Mouse (Mus musculus) embryonic facial prominence, embryonic 14.5 days (tissue): ENCODE results near the gene Calm3. TPM values are rescaled to one million over a fixed set of nuclear protein-coding genes. Genes with fewer than 3 reads are reported as not detected.

Experiments
- ATAC-seq: fragments of 200-750 bp; cut with Nextera tagmentation; 2 replicates; pipeline ENCODE4 v1.8.0; 2017; ENCODE audit warnings: low read depth, moderate number of reproducible peaks, moderate TSS enrichment
- DNase-seq: peaks from one replicate; pipeline ENCODE4 v3.0.0-alpha.2; 2015; ENCODE audit warnings: low spot score
- H3K27ac ChIP-seq: fragments of 300-500 bp; sonication (generic); replicated peaks from 2 replicates; pipeline ENCODE4 v1.5.1; 2014; ENCODE audit warnings: low read depth, mild to moderate bottlenecking, low read length, moderate library complexity
- H3K27me3 ChIP-seq: fragments of 300-500 bp; sonication (generic); replicated peaks from 2 replicates; pipeline ENCODE4 v1.6.1; 2014; ENCODE audit warnings: low read length; ENCODE audit not compliant: control insufficient read depth, insufficient read depth
- H3K36me3 ChIP-seq: fragments of 300-500 bp; sonication (generic); 2 replicates; pipeline ENCODE4 v1.6.1; 2014; ENCODE audit warnings: low read length, mixed read lengths; ENCODE audit not compliant: control insufficient read depth, insufficient read depth
- H3K4me1 ChIP-seq: fragments of 300-500 bp; sonication (generic); 2 replicates; pipeline ENCODE4 v1.6.1; 2014; ENCODE audit warnings: antibody characterized with exemption, low read length; ENCODE audit not compliant: control insufficient read depth, insufficient read depth
- H3K4me2 ChIP-seq: fragments of 300-500 bp; sonication (generic); 2 replicates; pipeline ENCODE4 v1.6.1; 2014; ENCODE audit warnings: low read depth, mild to moderate bottlenecking, low read length, moderate library complexity, mixed read lengths
- H3K4me3 ChIP-seq: fragments of 300-500 bp; sonication (generic); 2 replicates; pipeline ENCODE4 v1.5.1; 2014; ENCODE audit warnings: low read depth, mild to moderate bottlenecking, low read length
- H3K9ac ChIP-seq: fragments of 300-500 bp; sonication (generic); 2 replicates; pipeline ENCODE4 v1.6.1; 2014; ENCODE audit warnings: low read depth, mild to moderate bottlenecking, low read length, moderate library complexity, mixed read lengths
- H3K9me3 ChIP-seq: fragments of 300-500 bp; sonication (generic); 2 replicates; pipeline ENCODE4 v1.6.1; 2016; ENCODE audit warnings: low read length; ENCODE audit not compliant: control insufficient read depth
- WGBS: fragments of 180-500 bp; shearing (Covaris S2); extraction: QIAGEN DNeasy Blood & Tissue Kit; methylation state at CpG from one replicate; pipeline ENCODE4 v1.1.7; 2014; 5-methylcytosine and 5-hydroxymethylcytosine counted together
- polyA plus RNA-seq: library from polyadenylated mRNA; unstranded; fragments of >200 nt; fragmentation: Nextera tagmentation; extraction: Ambion mirVana; gene quantifications from 2 replicates; pipeline ENCODE4 v1.2.1, GENCODE M21; 2014

Calm3 gene
- polyA plus RNA-seq, 1 experiment from 2014 or later, result 164 TPM

- peak; percentile 83 for DNase-seq
- Histone ChIP-seq H3K9ac (no peak overlapping the region), H3K27me3 (peaks cover 36% of the 10 kb centered on the region), H3K27ac (no peak overlapping the region), H3K4me3 (no peak overlapping the region), H3K4me1 (peaks cover 21% of the 10 kb centered on the region), H3K36me3 (no peaks in the 10 kb centered on the region), H3K4me2 (no peak overlapping the region), H3K9me3 (0 out of 2 replicates have a peak, but pooled peaks cover 7% of the 10 kb centered on the region)
- ATAC-seq, result peak; percentile 76
- WGBS, result 31% methylated on average over 18 of the region's 18 CpGs
Measured at GRCm38 (mm10) chr7:16950861-16951635, 27.1 kb upstream of the Calm3 start.

- 12% methylated on average over 29 of the region's 29 CpGs for WGBS
- no peaks in the 10 kb centered on the region for H3K36me3 ChIP-seq
- H3K9ac ChIP-seq, result peak overlapping the region; percentile 39; the same call in 1 of the 2 replicates
- H3K27ac ChIP-seq, result no peak overlapping the region
- H3K4me1 ChIP-seq, result peaks cover 26% of the 10 kb centered on the region
- DNase-seq (peak; percentile 78), ATAC-seq (peak; percentile 56)
- H3K9me3 ChIP-seq, result 0 out of 2 replicates have a peak, but pooled peaks cover 6% of the 10 kb centered on the region
- peaks cover 45% of the 10 kb centered on the region for H3K27me3 ChIP-seq
- peak overlapping the region; percentile 53 for H3K4me2 ChIP-seq
- H3K4me3 ChIP-seq, result peak overlapping the region; percentile 20
Measured at GRCm38 (mm10) chr7:16949908-16950841, 26.3 kb upstream of the Calm3 start.

GRCm38 (mm10) chr7:16948923-16949458 is 25.1 kb upstream of the Calm3 start:
- H3K27me3 ChIP-seq, result peaks cover 50% of the 10 kb centered on the region
- no peaks in the 10 kb centered on the region for H3K36me3 ChIP-seq
- H3K4me1 ChIP-seq, result peaks cover 29% of the 10 kb centered on the region
- no peak overlapping the region for H3K9ac ChIP-seq
- ATAC-seq, result no peak
- 58% methylated on average over 8 of the region's 8 CpGs for WGBS
- DNase-seq, result no peak
- peak overlapping the region; percentile 83; the same call in 1 of the 2 replicates for H3K4me2 ChIP-seq
- peak overlapping the region; percentile 41 for H3K27ac ChIP-seq
- H3K4me3 ChIP-seq, result no peak overlapping the region
- H3K9me3 ChIP-seq, result no peaks in the 10 kb centered on the region

- WGBS, result 3% methylated on average over 4 of the region's 4 CpGs
- peak overlapping the region; percentile 41 for H3K27ac ChIP-seq
- ATAC-seq (peak; percentile 70), DNase-seq (peak; percentile 89)
- H3K36me3 ChIP-seq, result no peaks in the 10 kb centered on the region
- peak overlapping the region; percentile 83 for H3K4me2 ChIP-seq
- no peaks in the 10 kb centered on the region for H3K9me3 ChIP-seq
- H3K27me3 ChIP-seq, result peaks cover 50% of the 10 kb centered on the region
- H3K4me1 ChIP-seq, result peaks cover 32% of the 10 kb centered on the region
- H3K9ac ChIP-seq, result no peak overlapping the region
- peak overlapping the region; percentile 55; the same call in 1 of the 2 replicates for H3K4me3 ChIP-seq
Measured at GRCm38 (mm10) chr7:16947959-16948361, 24.0 kb upstream of the Calm3 start.

GRCm38 (mm10) chr7:16947349-16947895 is 23.5 kb upstream of the Calm3 start:
- H3K27me3 ChIP-seq, result peaks cover 50% of the 10 kb centered on the region
- 9% methylated on average over 22 of the region's 22 CpGs for WGBS
- H3K4me2 ChIP-seq, result peak overlapping the region; percentile 83
- H3K36me3 ChIP-seq, result no peaks in the 10 kb centered on the region
- peaks cover 32% of the 10 kb centered on the region for H3K4me1 ChIP-seq
- H3K9ac ChIP-seq, result peak overlapping the region; percentile 57
- DNase-seq, result no peak
- H3K4me3 ChIP-seq, result peak overlapping the region; percentile 55
- ATAC-seq, result 0 out of 2 replicates have a peak, but pooled peaks have one; percentile 1
- no peaks in the 10 kb centered on the region for H3K9me3 ChIP-seq
- peak overlapping the region; percentile 41 for H3K27ac ChIP-seq

GRCm38 (mm10) chr7:16946441-16947348 is 22.8 kb upstream of the Calm3 start:
- peak overlapping the region; percentile 57 for H3K9ac ChIP-seq
- no peak for ATAC-seq
- H3K4me1 ChIP-seq, result peaks cover 32% of the 10 kb centered on the region
- WGBS, result 4% methylated on average over 40 of the region's 53 CpGs
- no peaks in the 10 kb centered on the region for H3K9me3 ChIP-seq
- peak overlapping the region; percentile 83 for H3K4me2 ChIP-seq
- H3K36me3 ChIP-seq, result no peaks in the 10 kb centered on the region
- DNase-seq, result no peak
- H3K4me3 ChIP-seq, result peak overlapping the region; percentile 55
- peaks cover 50% of the 10 kb centered on the region for H3K27me3 ChIP-seq
- peak overlapping the region; percentile 41 for H3K27ac ChIP-seq

GRCm38 (mm10) chr7:16945419-16945818 is 21.5 kb upstream of the Calm3 start:
- DNase-seq (no peak), ATAC-seq (no peak)
- H3K27me3 ChIP-seq, result peaks cover 50% of the 10 kb centered on the region
- H3K4me2 ChIP-seq, result peak overlapping the region; percentile 83
- H3K9me3 ChIP-seq, result no peaks in the 10 kb centered on the region
- H3K9ac ChIP-seq, result peak overlapping the region; percentile 73
- H3K36me3 ChIP-seq, result no peaks in the 10 kb centered on the region
- no peak overlapping the region for H3K27ac ChIP-seq
- H3K4me1 ChIP-seq, result peaks cover 32% of the 10 kb centered on the region
- 17% methylated on average over 17 of the region's 17 CpGs for WGBS
- peak overlapping the region; percentile 55 for H3K4me3 ChIP-seq
